Mouse (Mus musculus) intestine, embryonic 14.5 days (tissue): ENCODE measurements at regions not wholly inside any gene's neighbourhood (a gene's known extent, or its start where the extent isn't known, plus 50 kb on each side); places are given as distances from the start of the nearest gene placed in this dataset.
A peak's percentile ranks its signal among the peaks of the same experiment; 100 is the strongest.
"Not testable (repeated sequence)": the region's sequence is repeated elsewhere in the genome, so short reads cannot be mapped to it uniquely, and the experiment has no call there.

ENCODE experiments used
- ATAC-seq: fragments of 200-750 bp; cut with Nextera tagmentation; replicated peaks from 2 replicates; pipeline ENCODE4 v1.8.0; 2017; ENCODE audit warnings: low read depth, moderate number of reproducible peaks, moderate TSS enrichment, moderate library complexity; ENCODE audit not compliant: low FRiP score, low TSS enrichment
- DNase-seq: peaks from one replicate; pipeline ENCODE4 v3.0.0-alpha.2; 2018; ENCODE audit warnings: low spot score
- H3K27ac ChIP-seq: fragments of 300-500 bp; sonication (generic); 2 replicates; pipeline ENCODE4 v1.5.1; 2014; ENCODE audit warnings: low read depth, mild to moderate bottlenecking, control low read depth
- H3K27me3 ChIP-seq: fragments of 300-500 bp; sonication (generic); replicated peaks from 2 replicates; pipeline ENCODE4 v1.6.1; 2014; ENCODE audit warnings: low read length, control low read depth; ENCODE audit not compliant: control insufficient read depth, insufficient read depth
- H3K36me3 ChIP-seq: fragments of 300-500 bp; sonication (generic); 2 replicates; pipeline ENCODE4 v1.6.1; 2014; ENCODE audit warnings: low read length, control low read depth; ENCODE audit not compliant: control insufficient read depth, insufficient read depth
- H3K4me1 ChIP-seq: fragments of 300-500 bp; sonication (generic); replicated peaks from 2 replicates; pipeline ENCODE4 v1.6.1; 2014; ENCODE audit warnings: low read length, control low read depth, mixed read lengths; ENCODE audit not compliant: control insufficient read depth, insufficient read depth
- H3K4me2 ChIP-seq: fragments of 300-500 bp; sonication (generic); 2 replicates; pipeline ENCODE4 v1.6.1; 2014; ENCODE audit warnings: low read length
- H3K4me3 ChIP-seq: fragments of 300-500 bp; sonication (generic); 2 replicates; pipeline ENCODE4 v1.5.1; 2014; ENCODE audit warnings: low read depth, low read length, control low read depth, mixed read lengths
- H3K9ac ChIP-seq: fragments of 300-500 bp; sonication (generic); 2 replicates; pipeline ENCODE4 v1.6.1; 2014; ENCODE audit warnings: mild to moderate bottlenecking, low read length
- H3K9me3 ChIP-seq: fragments of 300-500 bp; sonication (generic); 2 replicates; pipeline ENCODE4 v1.6.1; 2016; ENCODE audit warnings: low read length, control low read depth; ENCODE audit not compliant: control insufficient read depth
- WGBS: fragments of 180-500 bp; shearing (Covaris S2); extraction: QIAGEN DNeasy Blood & Tissue Kit; methylation state at CpG from one replicate; pipeline ENCODE4 v1.1.7; 2014; 5-methylcytosine and 5-hydroxymethylcytosine counted together

DNA sequence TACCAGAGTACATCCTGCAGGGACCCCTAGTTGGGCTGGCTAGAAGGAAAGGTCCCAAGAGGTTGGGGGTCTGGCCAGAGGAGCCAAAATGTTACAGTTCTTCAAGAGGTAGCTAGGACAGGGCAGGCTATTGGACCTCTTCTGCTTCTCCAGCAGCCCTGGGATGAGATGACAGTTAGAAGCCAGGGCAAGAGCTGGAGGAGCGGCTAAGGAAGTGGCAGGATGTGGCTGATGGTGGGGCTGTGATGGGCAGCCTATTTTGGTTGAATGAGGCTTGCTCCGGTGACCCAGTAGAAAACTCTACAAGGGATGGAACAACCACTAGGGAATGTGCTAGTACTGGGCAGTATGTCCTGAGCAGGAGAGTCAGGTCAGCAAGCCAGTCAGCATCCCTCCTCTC is 82.8 kb downstream of the Ddx11 start:
- no peak for DNase-seq
- H3K9ac ChIP-seq, result no peak overlapping the region
- H3K4me2 ChIP-seq, result no peak overlapping the region
- no peaks in the 10 kb centered on the region for H3K36me3 ChIP-seq
- H3K4me1 ChIP-seq, result no peaks in the 10 kb centered on the region
- H3K27ac ChIP-seq, result no peak overlapping the region
- H3K4me3 ChIP-seq, result no peak overlapping the region
- WGBS, result 81% methylated on average over 2 of the region's 2 CpGs
- no peak for ATAC-seq
- no peaks in the 10 kb centered on the region for H3K27me3 ChIP-seq
- H3K9me3 ChIP-seq, result no peaks in the 10 kb centered on the region

- not testable (repeated sequence) for DNase-seq, ATAC-seq
Measured at GRCm38 (mm10) chr17:66207653-66208497, 84.6 kb downstream of the Ddx11 start.

DNA sequence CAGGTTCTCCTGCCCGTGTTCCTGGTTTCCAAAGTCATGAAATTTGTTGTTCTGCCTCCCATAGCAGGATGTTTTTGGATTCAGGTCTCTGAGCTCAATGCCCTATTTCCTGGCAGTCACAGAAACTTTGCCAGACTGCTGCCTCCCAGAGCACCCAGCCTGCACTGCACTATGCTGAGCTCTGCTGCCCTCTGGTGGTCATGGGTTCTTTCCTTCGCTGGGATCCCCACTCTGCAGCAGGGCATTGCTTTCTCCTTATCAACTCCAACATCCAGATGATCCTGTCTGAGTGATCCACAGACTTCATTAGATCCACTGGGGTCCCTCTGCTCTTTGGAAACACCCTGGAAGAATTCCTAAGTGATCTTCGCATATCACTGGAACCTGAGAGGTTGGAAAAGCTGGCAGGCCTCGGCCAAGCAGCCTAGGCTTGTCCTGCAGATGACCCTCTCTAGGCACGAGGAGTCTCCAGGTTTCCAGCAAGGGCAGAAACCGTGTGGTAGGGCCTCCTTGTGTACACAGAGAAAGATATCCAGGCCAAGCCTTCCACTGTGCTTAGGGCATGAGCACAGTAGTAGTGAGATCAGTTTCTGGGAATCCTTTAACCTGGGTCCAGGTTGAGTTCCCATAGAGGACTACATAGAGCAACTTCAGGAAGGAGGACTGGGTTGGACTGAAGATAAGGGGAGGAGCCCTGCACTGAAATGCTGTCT is 85.6 kb downstream of the Ddx11 start:
- not testable (repeated sequence) for H3K27ac ChIP-seq, H3K4me1 ChIP-seq, H3K36me3 ChIP-seq, H3K9ac ChIP-seq, DNase-seq, H3K4me2 ChIP-seq, H3K27me3 ChIP-seq, H3K4me3 ChIP-seq, H3K9me3 ChIP-seq
- peak; percentile 79; the same call in 1 of the 2 replicates for ATAC-seq
- WGBS, result 39% methylated on average over 3 of the region's 6 CpGs

More at GRCm38 (mm10) chr17:66207653-66208497, 84.6 kb downstream of the Ddx11 start:
- 74% methylated on average over 6 of the region's 6 CpGs for WGBS
- not testable (repeated sequence) for H3K27me3 ChIP-seq, H3K36me3 ChIP-seq, H3K27ac ChIP-seq, H3K4me2 ChIP-seq, H3K9me3 ChIP-seq, H3K9ac ChIP-seq, H3K4me1 ChIP-seq, H3K4me3 ChIP-seq

- 84% methylated on average over 7 of the region's 7 CpGs for WGBS
- no peak overlapping the region for H3K4me2 ChIP-seq
- no peak for DNase-seq
- no peak overlapping the region for H3K27ac ChIP-seq
- no peaks in the 10 kb centered on the region for H3K36me3 ChIP-seq
- H3K27me3 ChIP-seq, result no peaks in the 10 kb centered on the region
- H3K4me1 ChIP-seq, result no peaks in the 10 kb centered on the region
- H3K4me3 ChIP-seq, result no peak overlapping the region
- no peak for ATAC-seq
- H3K9me3 ChIP-seq, result no peaks in the 10 kb centered on the region
- no peak overlapping the region for H3K9ac ChIP-seq
Measured at GRCm38 (mm10) chr17:66211561-66211960, 88.2 kb downstream of the Ddx11 start.

DNA sequence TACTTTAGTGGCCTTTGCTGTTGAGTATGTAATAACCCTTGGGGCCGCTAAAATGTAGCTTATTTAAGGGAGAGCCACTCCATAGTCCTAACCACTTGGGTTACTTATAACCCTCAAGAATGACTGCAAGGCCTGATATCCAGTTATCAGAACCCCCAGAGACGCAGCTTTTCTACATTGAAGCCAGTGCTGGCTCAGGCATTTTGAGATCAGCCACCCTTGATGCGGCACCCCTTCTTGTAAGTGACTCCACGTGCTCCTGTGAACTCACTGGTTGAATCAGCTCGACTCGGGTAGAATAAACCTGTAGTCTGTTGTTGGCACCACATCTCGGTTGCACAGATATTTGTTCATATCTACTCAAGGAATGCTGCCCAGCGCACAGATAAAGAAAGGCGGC is 89.3 kb downstream of the Ddx11 start:
- Histone ChIP-seq H3K4me3 (no peak overlapping the region), H3K4me1 (no peaks in the 10 kb centered on the region), H3K9ac (no peak overlapping the region), H3K27ac (no peak overlapping the region), H3K4me2 (no peak overlapping the region), H3K27me3 (no peaks in the 10 kb centered on the region), H3K9me3 (no peaks in the 10 kb centered on the region), H3K36me3 (no peaks in the 10 kb centered on the region)
- DNase-seq (no peak), ATAC-seq (no peak)
- WGBS, result 86% methylated on average over 9 of the region's 9 CpGs

DNA sequence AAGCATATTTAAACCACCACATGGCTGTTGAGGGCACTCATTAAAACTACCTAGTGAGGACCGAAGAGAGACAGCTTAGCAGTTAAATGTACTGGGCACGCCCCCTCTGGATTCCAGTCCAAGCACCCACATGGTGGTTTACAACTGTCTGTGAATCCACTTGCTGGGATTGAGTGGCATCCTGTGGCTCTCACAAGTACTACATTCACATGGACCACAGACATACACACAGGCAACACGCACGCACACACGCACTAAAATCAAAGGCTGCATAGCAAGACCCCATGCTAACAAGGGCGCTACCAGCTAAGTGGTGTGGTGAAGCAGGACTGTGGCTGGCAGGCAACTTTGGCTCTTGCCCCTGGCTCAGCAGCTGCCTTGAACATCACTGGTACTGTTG is 95.0 kb downstream of the Ddx11 start:
- no peaks in the 10 kb centered on the region for H3K36me3 ChIP-seq
- no peak for ATAC-seq
- H3K4me1 ChIP-seq, result no peaks in the 10 kb centered on the region
- H3K4me3 ChIP-seq, result no peak overlapping the region
- H3K27ac ChIP-seq, result no peak overlapping the region
- H3K9ac ChIP-seq, result no peak overlapping the region
- 97% methylated on average over 6 of the region's 6 CpGs for WGBS
- H3K4me2 ChIP-seq, result no peak overlapping the region
- H3K27me3 ChIP-seq, result no peaks in the 10 kb centered on the region
- no peak for DNase-seq
- no peaks in the 10 kb centered on the region for H3K9me3 ChIP-seq

DNA sequence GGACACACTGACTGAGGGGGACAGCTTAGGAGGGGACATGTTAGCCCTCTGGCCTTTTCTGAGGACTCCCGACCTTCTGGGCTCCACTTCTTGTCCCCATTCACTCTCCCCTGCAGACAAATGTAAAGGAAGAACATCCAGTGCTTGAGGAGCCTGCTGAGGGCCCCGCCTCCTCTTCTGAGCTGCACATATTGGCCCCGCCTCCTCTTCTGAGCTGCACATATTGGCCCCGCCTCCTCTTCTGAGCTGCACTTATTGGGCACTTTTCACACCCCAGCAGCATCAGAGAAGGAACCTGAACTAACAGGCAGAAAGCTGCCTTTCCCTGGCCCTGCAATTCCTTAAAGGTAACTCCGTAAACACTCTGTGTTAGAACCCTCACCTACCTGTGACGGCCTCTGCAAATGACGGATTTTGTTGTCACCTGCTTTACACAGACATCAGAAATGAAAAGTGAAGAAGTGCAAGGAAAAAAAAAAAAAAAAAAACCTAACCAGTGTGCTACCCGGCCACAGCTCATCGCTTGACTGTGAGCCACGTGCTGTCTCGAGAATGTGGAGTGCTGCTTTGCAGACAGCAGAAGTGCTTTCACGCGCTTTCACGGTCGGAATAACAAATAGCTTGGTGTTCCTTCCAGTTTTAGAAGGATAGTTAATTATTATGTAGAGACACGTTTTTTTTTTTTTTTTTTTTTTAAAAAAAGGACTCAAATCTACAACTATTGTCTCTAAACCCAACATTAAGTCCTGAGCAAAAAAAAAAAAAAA is 96.5 kb downstream of the Ddx11 start:
- ATAC-seq (0 out of 2 replicates have a peak, but pooled peaks have one; percentile 27), DNase-seq (no peak)
- no peaks in the 10 kb centered on the region for H3K4me1 ChIP-seq
- no peak overlapping the region for H3K4me2 ChIP-seq
- no peak overlapping the region for H3K27ac ChIP-seq
- H3K36me3 ChIP-seq, result no peaks in the 10 kb centered on the region
- no peak overlapping the region for H3K4me3 ChIP-seq
- H3K9ac ChIP-seq, result no peak overlapping the region
- H3K9me3 ChIP-seq, result no peaks in the 10 kb centered on the region
- no peaks in the 10 kb centered on the region for H3K27me3 ChIP-seq
- WGBS, result 68% methylated on average over 16 of the region's 16 CpGs

DNA sequence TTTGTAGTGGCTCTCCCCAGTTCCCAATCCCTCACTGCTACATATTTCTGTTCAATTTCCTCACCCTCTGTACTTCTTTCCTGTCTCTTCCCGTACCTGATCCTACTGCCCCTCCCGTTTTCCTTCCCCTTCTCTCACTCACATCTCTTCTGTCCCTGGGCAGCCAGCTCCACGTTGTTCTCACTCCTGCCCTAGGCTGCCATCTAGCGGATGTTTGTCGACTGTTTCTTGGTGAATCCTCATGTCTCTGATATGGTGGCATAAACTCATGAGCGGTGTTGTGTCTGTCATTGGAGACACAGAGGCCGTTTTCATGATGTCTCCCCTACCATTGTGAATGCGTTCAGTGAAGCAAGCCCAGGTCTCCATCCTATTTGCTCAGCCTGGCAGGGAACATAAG is 97.9 kb downstream of the Ddx11 start:
- DNase-seq (peak; percentile 85), ATAC-seq (no peak)
- Histone ChIP-seq H3K9ac (no peak overlapping the region), H3K4me3 (no peak overlapping the region), H3K36me3 (no peaks in the 10 kb centered on the region), H3K4me1 (no peaks in the 10 kb centered on the region), H3K27ac (no peak overlapping the region), H3K4me2 (no peak overlapping the region), H3K9me3 (no peaks in the 10 kb centered on the region), H3K27me3 (no peaks in the 10 kb centered on the region)
- WGBS, result 10% methylated on average over 8 of the region's 8 CpGs
